Mouse (Mus musculus): ENCODE data around the gene Il2rb.

- TF ChIP-seq FLI1 (IDR thresholded peaks at IDR 0.05; ENCODE audit: low read length), result no peak
- TF ChIP-seq GATA1 (IDR thresholded peaks at IDR 0.05; ENCODE audit: borderline replicate concordance, low read length), result no peak
These were observed 47.1 kb downstream of the Il2rb start for GRCm38 (mm10) chr15:78447746-78448535.

Measured in megakaryocyte, embryonic 14.5 days (primary cell).